Mouse (Mus musculus) neural tube, embryonic 11.5 days (tissue): Measurements from ENCODE around the gene Prkce. TPM values are rescaled to one million over a fixed set of nuclear protein-coding genes. Genes with fewer than 3 reads are reported as not detected.

Source experiments
- ATAC-seq: fragments of 200-750 bp; cut with Nextera tagmentation; 2 replicates; pipeline ENCODE4 v1.8.0; 2017; ENCODE audit warnings: moderate number of reproducible peaks, mild to moderate bottlenecking, moderate TSS enrichment, moderate library complexity; ENCODE audit not compliant: insufficient read depth, low FRiP score, low TSS enrichment
- DNase-seq: peaks from one replicate; pipeline ENCODE4 v3.0.0-alpha.2; 2015; ENCODE audit warnings: low spot score
- H3K27ac ChIP-seq: fragments of 300-500 bp; sonication (generic); 2 replicates; pipeline ENCODE4 v1.5.1; 2014; ENCODE audit warnings: low read depth, mild to moderate bottlenecking, low read length
- H3K27me3 ChIP-seq: fragments of 300-500 bp; sonication (generic); 2 replicates; pipeline ENCODE4 v1.6.1; 2014; ENCODE audit warnings: mild to moderate bottlenecking, low read length, mixed read lengths; ENCODE audit not compliant: control insufficient read depth, insufficient read depth
- H3K36me3 ChIP-seq: fragments of 300-500 bp; sonication (generic); 2 replicates; pipeline ENCODE4 v1.6.1; 2014; ENCODE audit warnings: mild to moderate bottlenecking, low read length, moderate library complexity, mixed read lengths; ENCODE audit not compliant: control insufficient read depth, insufficient read depth
- H3K4me1 ChIP-seq: fragments of 300-500 bp; sonication (generic); 2 replicates; pipeline ENCODE4 v1.6.1; 2014; ENCODE audit warnings: low read length, mixed read lengths; ENCODE audit not compliant: control insufficient read depth, insufficient read depth
- H3K4me2 ChIP-seq: fragments of 300-500 bp; sonication (generic); 2 replicates; pipeline ENCODE4 v1.6.1; 2014; ENCODE audit warnings: low read depth, mild to moderate bottlenecking, moderate library complexity
- H3K4me3 ChIP-seq: fragments of 300-500 bp; sonication (generic); 2 replicates; pipeline ENCODE4 v1.5.1; 2014; ENCODE audit warnings: low read depth, low read length
- H3K9ac ChIP-seq: fragments of 300-500 bp; sonication (generic); 2 replicates; pipeline ENCODE4 v1.6.1; 2014; ENCODE audit warnings: mild to moderate bottlenecking, low read length
- H3K9me3 ChIP-seq: fragments of 300-500 bp; sonication (generic); 2 replicates; pipeline ENCODE4 v1.6.1; 2016; ENCODE audit warnings: low read length; ENCODE audit not compliant: control insufficient read depth
- WGBS: fragments of 180-500 bp; shearing (Covaris S2); extraction: QIAGEN DNeasy Blood & Tissue Kit; methylation state at CpG from one replicate; pipeline ENCODE4 v1.1.7; 2014; 5-methylcytosine and 5-hydroxymethylcytosine counted together
- polyA plus RNA-seq: library from polyadenylated mRNA; unstranded; fragments of >200 nt; fragmentation: Nextera tagmentation; extraction: Ambion mirVana; gene quantifications from 2 replicates; pipeline ENCODE4 v1.2.1, GENCODE M21; 2014

The Prkce gene
- polyA plus RNA-seq, 1 experiment from 2014 or later = 13.3 TPM

DNA sequence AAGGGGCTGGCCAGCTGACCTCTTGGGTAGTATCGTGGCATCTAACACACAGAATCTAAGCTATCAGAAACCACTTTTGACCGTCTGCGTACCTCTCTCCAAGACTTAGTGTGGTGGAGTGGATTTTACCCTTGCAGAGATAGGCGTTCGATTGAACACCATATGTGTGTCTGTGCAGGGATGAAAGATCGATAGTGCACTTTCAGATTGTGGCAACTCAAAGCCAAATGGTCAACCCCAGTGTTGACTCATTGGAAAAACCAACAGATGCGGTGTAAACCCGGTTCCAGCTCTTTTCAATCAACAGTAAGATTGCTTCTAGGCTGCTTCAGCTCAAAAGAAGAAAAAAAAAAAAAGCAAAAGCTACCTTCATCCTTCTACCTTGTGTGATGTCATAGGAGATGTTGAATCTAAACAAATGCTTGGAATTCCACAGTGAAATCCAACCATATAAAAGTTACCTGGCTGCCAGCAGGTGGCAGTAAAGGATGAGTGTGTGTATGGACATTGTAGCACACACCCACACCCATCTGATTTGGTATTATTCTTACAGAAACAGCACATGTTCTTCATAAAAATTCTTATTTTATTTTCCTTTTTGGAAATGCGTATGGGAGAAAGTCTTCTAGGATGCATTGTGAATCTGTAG, 328.7 kb downstream of the Prkce start:
- no peak overlapping the region for H3K4me2 ChIP-seq
- H3K27ac ChIP-seq = no peak overlapping the region
- H3K4me1 ChIP-seq = no peaks in the 10 kb centered on the region
- H3K36me3 ChIP-seq = no peaks in the 10 kb centered on the region
- 86% methylated on average over 9 of the region's 9 CpGs for WGBS
- H3K4me3 ChIP-seq = no peak overlapping the region
- no peaks in the 10 kb centered on the region for H3K27me3 ChIP-seq
- no peak overlapping the region for H3K9ac ChIP-seq
- peak; percentile 38 for DNase-seq
- ATAC-seq = no peak
- no peaks in the 10 kb centered on the region for H3K9me3 ChIP-seq

DNA sequence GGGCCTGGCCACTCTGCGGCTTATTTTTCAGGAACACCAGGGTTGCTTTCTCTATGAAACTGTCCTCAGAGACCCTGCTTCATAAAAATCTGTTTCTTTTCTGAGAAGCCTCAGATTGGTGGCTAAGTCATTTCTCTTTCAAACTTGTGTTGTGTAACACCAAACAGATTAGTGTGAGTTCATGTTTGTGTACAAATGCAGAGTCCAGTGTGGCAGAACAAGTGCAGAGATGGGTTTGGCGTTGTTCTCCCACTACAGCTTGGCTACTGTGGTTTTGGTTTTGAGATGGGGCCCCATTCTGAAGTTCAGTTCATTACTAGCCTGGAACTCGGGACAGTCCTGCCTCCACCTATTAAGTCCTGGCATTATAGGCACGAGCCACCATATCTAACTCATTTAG, 329.7 kb downstream of the Prkce start:
- WGBS = 91% methylated on average over 4 of the region's 4 CpGs
- DNase-seq (no peak), ATAC-seq (no peak)
- Histone ChIP-seq H3K9me3 (no peaks in the 10 kb centered on the region), H3K4me3 (no peak overlapping the region), H3K27me3 (no peaks in the 10 kb centered on the region), H3K4me2 (no peak overlapping the region), H3K4me1 (no peaks in the 10 kb centered on the region), H3K9ac (no peak overlapping the region), H3K27ac (no peak overlapping the region), H3K36me3 (no peaks in the 10 kb centered on the region)

DNA sequence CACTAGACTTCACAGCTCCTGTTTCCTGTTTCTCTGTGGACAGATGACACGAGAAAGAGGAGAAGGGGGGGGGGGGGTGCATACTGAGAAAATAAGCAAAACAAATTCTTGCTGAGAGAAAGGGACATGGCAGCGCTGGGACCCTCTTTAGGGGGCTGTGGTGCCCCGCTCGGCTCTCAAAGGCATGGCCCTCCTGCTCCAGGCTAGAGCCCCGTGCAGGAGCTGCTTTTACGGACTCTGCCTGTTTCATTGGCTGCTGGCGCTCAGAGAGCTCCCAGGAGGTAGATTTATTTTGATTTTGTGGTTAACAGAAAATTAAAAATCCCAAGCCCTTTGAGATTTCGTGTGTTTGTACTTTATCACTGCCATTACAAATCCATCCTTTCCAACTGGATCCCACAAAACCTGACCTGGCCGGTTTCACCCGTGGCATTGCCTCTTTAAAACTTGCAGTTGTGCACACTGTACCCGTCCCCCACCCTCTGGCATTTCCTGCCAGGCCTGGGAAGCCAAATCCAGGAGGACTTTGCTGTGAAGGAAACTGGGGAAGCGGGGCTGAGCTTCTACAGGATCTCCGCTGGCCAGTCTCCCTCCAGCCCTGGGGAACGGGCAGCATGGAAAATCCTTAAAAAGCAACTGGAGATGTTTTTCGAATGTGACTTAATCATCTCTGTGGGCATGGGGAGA, 331.9 kb downstream of the Prkce start:
- no peak for ATAC-seq
- Histone ChIP-seq H3K36me3 (no peaks in the 10 kb centered on the region), H3K4me2 (no peak overlapping the region), H3K9ac (no peak overlapping the region), H3K4me3 (no peak overlapping the region), H3K27ac (no peak overlapping the region), H3K9me3 (no peaks in the 10 kb centered on the region), H3K27me3 (no peaks in the 10 kb centered on the region), H3K4me1 (no peaks in the 10 kb centered on the region)
- WGBS = 69% methylated on average over 14 of the region's 15 CpGs
- DNase-seq = no peak

DNA sequence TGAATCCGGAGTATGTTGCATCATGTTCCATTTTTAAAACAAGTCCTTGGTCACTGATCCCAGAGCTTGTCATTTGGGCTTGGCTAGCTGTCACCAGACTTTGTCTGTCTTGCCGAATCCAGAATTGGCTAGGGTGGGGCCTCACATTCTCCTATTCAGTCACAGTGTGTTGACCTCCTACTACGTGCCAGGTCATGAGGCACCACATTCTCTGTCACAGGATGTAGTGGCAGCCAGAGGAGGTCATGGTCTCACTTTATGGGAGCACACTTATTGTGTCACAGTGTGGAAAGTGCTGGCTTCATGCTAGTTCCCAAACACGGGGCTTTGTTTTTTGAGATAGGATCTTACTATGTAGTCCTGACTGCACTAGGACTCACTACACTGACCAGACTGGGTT, 333.8 kb downstream of the Prkce start:
- Histone ChIP-seq H3K27me3 (no peaks in the 10 kb centered on the region), H3K36me3 (no peaks in the 10 kb centered on the region), H3K4me2 (no peak overlapping the region), H3K27ac (no peak overlapping the region), H3K4me1 (no peaks in the 10 kb centered on the region), H3K9ac (no peak overlapping the region), H3K9me3 (no peaks in the 10 kb centered on the region), H3K4me3 (no peak overlapping the region)
- 87% methylated on average over 4 of the region's 4 CpGs for WGBS
- ATAC-seq (no peak), DNase-seq (no peak)

DNA sequence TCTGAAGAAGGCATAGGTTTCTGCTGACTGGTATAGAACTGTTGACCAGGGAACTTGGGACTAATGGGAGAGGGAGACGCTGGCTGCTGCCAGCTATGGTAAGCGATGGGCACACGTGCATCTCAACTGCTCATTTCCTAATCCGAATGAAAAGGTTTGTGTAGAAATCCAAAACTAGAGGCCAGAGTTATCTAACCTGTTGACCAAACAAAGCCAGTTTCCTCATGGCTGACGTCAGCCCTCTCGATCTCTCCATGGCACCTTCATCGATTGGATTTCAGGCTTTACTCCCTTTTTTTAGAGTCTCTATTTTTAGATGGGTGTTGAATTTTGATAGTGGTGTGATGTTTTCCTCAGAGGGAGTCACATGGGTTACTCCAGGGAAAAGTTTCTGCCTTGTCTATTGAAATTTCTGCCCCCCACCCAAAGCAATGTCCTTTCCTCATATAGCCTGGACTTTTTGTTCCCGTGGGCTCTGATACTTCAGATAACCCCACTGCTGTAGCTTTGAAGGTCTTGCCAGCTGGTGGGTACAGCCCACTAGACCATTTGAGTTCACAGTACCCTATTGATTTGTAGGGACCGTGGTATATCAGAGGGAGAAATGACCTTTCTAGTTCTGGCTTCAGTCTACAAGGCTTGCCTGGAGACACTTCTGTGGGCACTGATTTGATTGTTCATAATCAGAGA, 335.8 kb downstream of the Prkce start:
- H3K9me3 ChIP-seq = no peaks in the 10 kb centered on the region
- no peak overlapping the region for H3K4me3 ChIP-seq
- no peak overlapping the region for H3K4me2 ChIP-seq
- H3K9ac ChIP-seq = no peak overlapping the region
- no peaks in the 10 kb centered on the region for H3K36me3 ChIP-seq
- H3K4me1 ChIP-seq = no peaks in the 10 kb centered on the region
- H3K27ac ChIP-seq = no peak overlapping the region
- 94% methylated on average over 9 of the region's 9 CpGs for whole genome bisulfite sequencing
- H3K27me3 ChIP-seq = no peaks in the 10 kb centered on the region
- DNase-seq = no peak
- no peak for ATAC-seq

DNA sequence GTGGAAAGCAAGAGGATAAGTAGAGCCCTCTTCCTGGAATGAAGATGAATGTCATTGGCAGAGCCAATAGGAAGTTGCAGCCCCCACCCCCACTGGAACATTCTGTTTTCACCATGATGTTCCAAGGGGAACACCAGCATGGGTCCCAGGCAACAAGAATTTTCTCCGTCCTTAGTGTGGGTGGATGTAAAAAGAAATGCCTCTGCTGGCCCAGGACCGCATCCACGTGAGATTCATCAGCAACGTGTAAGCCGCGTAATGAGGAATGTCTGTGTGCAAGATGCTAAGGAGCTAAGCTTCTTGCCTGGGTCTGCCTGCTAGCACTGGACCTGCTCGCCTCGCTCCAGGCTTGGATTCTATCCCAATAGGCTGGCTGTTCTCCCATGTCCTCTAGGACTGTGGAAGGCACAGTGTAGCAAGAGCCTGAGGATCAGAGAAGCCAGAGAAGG, 337.6 kb downstream of the Prkce start, which contains the start of gene Gm10309:
Gene Gm10309 (minus strand): TSS at position 50 of the 449 bp plus-strand sequence.
- 92% methylated on average over 8 of the region's 8 CpGs for WGBS
- Histone ChIP-seq H3K4me3 (no peak within 1 kb of the TSS), H3K27ac (no peak within 1 kb of the TSS), H3K27me3 (no peaks in the 10 kb centered on the region), H3K4me1 (no peaks in the 10 kb centered on the region), H3K36me3 (no peaks in the 10 kb centered on the region), H3K9me3 (no peaks in the 10 kb centered on the region), H3K9ac (no peak within 1 kb of the TSS), H3K4me2 (no peak within 1 kb of the TSS)
- no peak for DNase-seq
- ATAC-seq = no peak

DNA sequence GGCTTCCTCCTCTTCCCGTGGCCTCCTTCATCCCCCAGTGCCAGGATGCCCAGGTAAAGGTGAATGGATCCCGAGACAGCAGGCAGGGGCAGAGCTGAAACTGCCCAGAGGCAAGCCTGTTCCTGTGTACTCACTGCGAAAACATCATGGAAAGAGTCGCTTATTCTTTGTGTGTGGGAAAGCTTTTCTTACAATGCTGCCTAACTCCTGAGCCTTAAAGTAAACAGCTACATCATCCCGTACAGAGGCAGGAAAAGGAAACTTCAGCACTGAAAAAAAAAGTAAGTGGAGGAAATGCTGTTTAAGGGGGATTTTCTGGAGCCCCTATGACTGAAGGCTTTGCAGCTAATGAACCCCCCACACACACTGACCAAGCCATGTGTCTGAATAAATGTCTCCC, 339.3 kb downstream of the Prkce start:
- no peak overlapping the region for H3K9ac ChIP-seq
- H3K27me3 ChIP-seq = no peaks in the 10 kb centered on the region
- 81% methylated on average over 5 of the region's 5 CpGs for WGBS
- no peak overlapping the region for H3K4me2 ChIP-seq
- H3K4me3 ChIP-seq = no peak overlapping the region
- DNase-seq (no peak), ATAC-seq (no peak)
- H3K4me1 ChIP-seq = no peaks in the 10 kb centered on the region
- no peak overlapping the region for H3K27ac ChIP-seq
- no peaks in the 10 kb centered on the region for H3K36me3 ChIP-seq
- no peaks in the 10 kb centered on the region for H3K9me3 ChIP-seq

DNA sequence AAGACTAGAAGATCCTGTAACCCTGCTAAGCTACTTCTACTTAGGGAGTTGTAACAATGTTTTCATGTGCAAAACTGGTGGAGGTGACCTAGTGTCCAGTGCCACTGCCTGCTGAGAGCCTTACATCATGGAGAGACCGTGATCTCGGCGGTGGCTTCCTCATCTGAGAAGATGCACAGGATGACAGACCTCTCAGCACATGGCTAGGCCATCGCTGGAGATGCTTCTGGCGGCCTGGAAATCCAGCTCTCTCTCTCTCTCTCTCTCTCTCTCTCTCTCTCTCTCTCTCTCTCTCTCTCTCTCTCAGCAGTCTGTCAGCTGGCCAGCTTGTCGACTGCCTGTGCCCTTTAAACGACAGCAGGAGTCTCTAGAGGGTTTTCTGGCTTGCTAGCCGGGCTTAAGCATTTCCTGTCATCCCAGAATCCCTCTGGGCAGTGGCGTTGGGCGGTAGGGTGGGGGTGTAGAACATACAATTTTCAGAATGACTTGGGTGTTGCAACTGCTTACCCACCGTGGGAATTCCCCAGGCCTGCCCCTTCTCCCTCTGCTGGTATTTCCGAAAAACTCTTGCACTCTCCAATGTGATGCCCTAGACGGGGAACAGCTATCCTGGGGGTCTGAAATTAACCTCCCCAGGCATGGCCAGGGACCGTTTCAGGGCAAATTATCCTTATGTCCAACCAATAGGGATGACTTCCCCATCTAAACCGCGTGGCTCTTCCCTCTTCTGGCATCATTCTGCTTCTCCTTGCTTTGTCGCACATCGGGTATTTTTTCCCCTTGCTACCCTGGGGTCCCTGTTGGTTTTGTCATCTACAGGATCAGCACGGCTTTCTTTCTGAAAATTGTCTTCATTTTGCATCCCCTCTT, 340.0 kb downstream of the Prkce start:
- no peak overlapping the region for H3K27ac ChIP-seq
- no peaks in the 10 kb centered on the region for H3K9me3 ChIP-seq
- H3K9ac ChIP-seq = no peak overlapping the region
- H3K4me3 ChIP-seq = no peak overlapping the region
- DNase-seq = no peak
- no peak overlapping the region for H3K4me2 ChIP-seq
- H3K36me3 ChIP-seq = no peaks in the 10 kb centered on the region
- no peaks in the 10 kb centered on the region for H3K4me1 ChIP-seq
- WGBS = 72% methylated on average over 19 of the region's 19 CpGs
- ATAC-seq = no peak
- no peaks in the 10 kb centered on the region for H3K27me3 ChIP-seq
